Mouse (Mus musculus): ENCODE data around the gene Ell3. TPM values are rescaled to one million over a fixed set of nuclear protein-coding genes. Genes with fewer than 3 reads are reported as not detected.

The Ell3 gene
- total RNA-seq, 2 experiments from 2014 or later = not detected

Small RNA genes lying within 50 kb of the gene (microRNA-seq; reads per million reads assigned to microRNA genes)
- 0 reads per million in 2 experiments for gene Gm22953

Other genes with a start within 250 kb of the Ell3 start
- gene Trp53bp1, start 172.9 kb downstream of the Ell3 start, total RNA-seq (2021) = 100 to 1,000 TPM; 140 to 152 TPM
- 100 to 1,000 TPM; 472 to 505 TPM for gene Map1a, start 154.7 kb downstream of the Ell3 start, total RNA-seq (2021)
- gene Ppip5k1, start 88.9 kb downstream of the Ell3 start, total RNA-seq (2021) = 10 to 100 TPM; 69.1 to 74.4 TPM
- 100 to 1,000 TPM; 333 to 351 TPM for gene Ckmt1, start 86.6 kb downstream of the Ell3 start, total RNA-seq (2021)
- under 1 TPM; 0.09 to 0.31 TPM for gene Strc, start 57.1 kb downstream of the Ell3 start, total RNA-seq (2021)
- gene Pdia3, start 30.5 kb downstream of the Ell3 start, total RNA-seq (2021) = 100 to 1,000 TPM; 194 to 224 TPM
- gene Catsper2, start 30.5 kb downstream of the Ell3 start, total RNA-seq (2021) = 1 to 10 TPM; 4.1 to 4.6 TPM
- gene Serf2, start 4.9 kb upstream of the Ell3 start, total RNA-seq (2021) = 100 to 1,000 TPM; 157 to 166 TPM
- gene Hypk, start 9.0 kb upstream of the Ell3 start, total RNA-seq (2021) = 10 to 100 TPM; 20.1 to 27.8 TPM
- under 1 TPM; 0.97 to 0.98 TPM for gene Serinc4, start 12.5 kb upstream of the Ell3 start, total RNA-seq (2021)
- gene Mfap1b, start 29.8 kb upstream of the Ell3 start, total RNA-seq (2021) = 10 to 100 TPM; 38.0 to 40.6 TPM
- gene Mfap1a, start 62.4 kb upstream of the Ell3 start, total RNA-seq (2021) = 10 to 100 TPM; 31.3 to 32.2 TPM
- gene Wdr76, start 62.4 kb upstream of the Ell3 start, total RNA-seq (2021) = 1 to 10 TPM; 2.0 to 2.5 TPM